Mouse (Mus musculus) CH12.LX (cell line): Measurements from ENCODE around the gene Borcs6. TPM values are rescaled to one million over a fixed set of nuclear protein-coding genes. Genes with fewer than 3 reads are reported as not detected.

Source experiments
- DNase-seq: peaks from one replicate; pipeline ENCODE4 v3.0.0-alpha.2; 2013; ENCODE audit errors: extremely low read depth
- H3K27ac ChIP-seq: 2 replicates; pipeline ENCODE4 v1.5.1; 2012; ENCODE audit warnings: low read depth, mild to moderate bottlenecking, control low read depth, moderate library complexity; ENCODE audit not compliant: insufficient read depth
- H3K27me3 ChIP-seq: replicated peaks from 2 replicates; pipeline ENCODE3; 2012; ENCODE audit warnings: inconsistent platforms
- H3K36me3 ChIP-seq, 2 experiments: replicated peaks in 1 of 2; 2 replicates each; pipeline versions ENCODE3 to v1.6.1; 2012; ENCODE audit warnings: inconsistent platforms in 1 of 2, low read length in 1 of 2, mild to moderate bottlenecking in 1 of 2, mixed read lengths in 1 of 2, moderate library complexity in 1 of 2; ENCODE audit not compliant: control insufficient read depth in 1 of 2, insufficient read depth in 1 of 2
- H3K4me1 ChIP-seq, 2 experiments: 2 replicates each; pipeline ENCODE4 v1.6.1; 2012; ENCODE audit warnings: inconsistent platforms in 1 of 2, moderate library complexity in 1 of 2; ENCODE audit not compliant: insufficient read depth in 2 of 2, control insufficient read depth in 1 of 2
- H3K4me2 ChIP-seq: 2 replicates; pipeline ENCODE4 v1.6.1; 2012; ENCODE audit warnings: low read depth, mild to moderate bottlenecking, control low read depth; ENCODE audit not compliant: poor library complexity, insufficient read depth, severe bottlenecking
- H3K4me3 ChIP-seq, 3 experiments: fragments of 150-350 bp in 1 of 3; sonication (generic) in 1 of 3; replicated peaks in 1 of 3; 2 replicates each; pipeline versions ENCODE3 to v1.5.1; 2011 to 2012; ENCODE audit warnings: low read depth in 2 of 3, low read length in 2 of 3, mild to moderate bottlenecking in 2 of 3, moderate library complexity in 2 of 3, control low read depth in 1 of 3, improper control_type of control experiment in 1 of 3, inconsistent platforms in 1 of 3, mixed read lengths in 1 of 3; ENCODE audit not compliant: poor library complexity in 1 of 3
- H3K79me2 ChIP-seq: replicated peaks from 2 replicates; pipeline ENCODE4 v1.6.1; 2012; ENCODE audit warnings: mild to moderate bottlenecking, moderate library complexity; ENCODE audit not compliant: control insufficient read depth, poor library complexity, insufficient read depth, severe bottlenecking; ENCODE audit errors: extremely low read depth
- H3K9ac ChIP-seq: 2 replicates; pipeline ENCODE4 v1.6.1; 2012; ENCODE audit warnings: low read depth, mild to moderate bottlenecking, control low read depth, moderate library complexity; ENCODE audit not compliant: insufficient read depth
- H3K9me3 ChIP-seq: replicated peaks from 2 replicates; pipeline ENCODE3; 2012; ENCODE audit warnings: low read length, inconsistent platforms, mixed read lengths
- BHLHE40 ChIP-seq: IDR thresholded peaks from 2 replicates; pipeline ENCODE4 v1.6.1; 2011; ENCODE audit warnings: mild to moderate bottlenecking, low read depth, low read length, improper control_type of control experiment
- CHD1 ChIP-seq: IDR thresholded peaks from 2 replicates; pipeline ENCODE4 v1.6.1; 2012; ENCODE audit warnings: low read depth, low read length, improper control_type of control experiment, inconsistent platforms
- CHD2 ChIP-seq: IDR thresholded peaks from 2 replicates; pipeline ENCODE4 v1.6.1; 2011; ENCODE audit warnings: low read length, improper control_type of control experiment
- CTCF ChIP-seq, 2 experiments: IDR thresholded peaks in 1 of 2; conservative IDR thresholded peaks in 1 of 2; 2 replicates each; pipeline ENCODE4 v1.5.1; 2011 to 2012; ENCODE audit warnings: low read depth in 2 of 2, low read length in 2 of 2, improper control_type of control experiment in 1 of 2, inconsistent platforms in 1 of 2, mild to moderate bottlenecking in 1 of 2, moderate library complexity in 1 of 2
- E2F4 ChIP-seq: IDR thresholded peaks from 2 replicates; pipeline ENCODE4 v1.6.1; 2011; ENCODE audit warnings: low read depth, low read length, improper control_type of control experiment; ENCODE audit not compliant: insufficient replicate concordance
- ELF1 ChIP-seq: IDR thresholded peaks from 2 replicates; pipeline ENCODE4 v1.6.1; 2014; ENCODE audit warnings: low read depth, mild to moderate bottlenecking, inconsistent platforms, low read length, improper control_type of control experiment
- EP300 ChIP-seq: IDR thresholded peaks from 2 replicates; pipeline ENCODE4 v1.6.1; 2011; ENCODE audit warnings: low read length, improper control_type of control experiment
- ETS1 ChIP-seq: conservative IDR thresholded peaks from 2 replicates; pipeline ENCODE4 v1.6.1; 2012; ENCODE audit warnings: low read depth, mild to moderate bottlenecking, inconsistent platforms, low read length, improper control_type of control experiment, moderate library complexity
- GABPA ChIP-seq: IDR thresholded peaks from 2 replicates; pipeline ENCODE4 v1.6.1; 2012; ENCODE audit warnings: low read depth, low read length, improper control_type of control experiment, inconsistent platforms; ENCODE audit not compliant: insufficient replicate concordance
- HCFC1 ChIP-seq: IDR thresholded peaks from 2 replicates; pipeline ENCODE4 v1.6.1; 2012; ENCODE audit warnings: low read depth, mild to moderate bottlenecking, inconsistent platforms, low read length, improper control_type of control experiment
- IRF4 ChIP-seq: IDR thresholded peaks from 2 replicates; pipeline ENCODE4 v1.6.1; 2014; ENCODE audit warnings: low read depth, mild to moderate bottlenecking, inconsistent platforms, low read length, improper control_type of control experiment
- JUN ChIP-seq: IDR thresholded peaks from 2 replicates; pipeline ENCODE4 v1.6.1; 2011; ENCODE audit warnings: low read depth, mild to moderate bottlenecking, low read length, improper control_type of control experiment, moderate library complexity; ENCODE audit not compliant: insufficient read depth
- JUND ChIP-seq: conservative IDR thresholded peaks from 2 replicates; pipeline ENCODE4 v1.6.1; 2011; ENCODE audit warnings: low read depth, low read length, improper control_type of control experiment
- KAT2A ChIP-seq: IDR thresholded peaks from 2 replicates; pipeline ENCODE4 v1.6.1; 2012; ENCODE audit warnings: low read length, improper control_type of control experiment, inconsistent platforms; ENCODE audit not compliant: insufficient replicate concordance
- MAFK ChIP-seq: IDR thresholded peaks from 2 replicates; pipeline ENCODE4 v1.6.1; 2011; ENCODE audit warnings: low read length, improper control_type of control experiment; ENCODE audit not compliant: insufficient replicate concordance
- MAX ChIP-seq: IDR thresholded peaks from 2 replicates; pipeline ENCODE4 v1.6.1; 2011; ENCODE audit warnings: low read length, improper control_type of control experiment
- MAZ ChIP-seq: IDR thresholded peaks from 2 replicates; pipeline ENCODE4 v1.6.1; 2012; ENCODE audit warnings: low read depth, mild to moderate bottlenecking, inconsistent platforms, low read length, improper control_type of control experiment, moderate library complexity
- MEF2A ChIP-seq: IDR thresholded peaks from 2 replicates; pipeline ENCODE4 v1.6.1; 2014; ENCODE audit warnings: low read depth, mild to moderate bottlenecking, inconsistent platforms, low read length, improper control_type of control experiment, borderline replicate concordance
- MXI1 ChIP-seq: IDR thresholded peaks from 2 replicates; pipeline ENCODE4 v1.6.1; 2011; ENCODE audit warnings: mild to moderate bottlenecking, low read depth, low read length, improper control_type of control experiment
- MYC ChIP-seq: IDR thresholded peaks from 2 replicates; pipeline ENCODE4 v1.6.1; 2011; ENCODE audit warnings: low read depth, mild to moderate bottlenecking, improper control_type of control experiment, low read length
- NELFE ChIP-seq: IDR thresholded peaks from 2 replicates; pipeline ENCODE4 v1.6.1; 2011; ENCODE audit warnings: low read depth, low read length, improper control_type of control experiment
- NRF1 ChIP-seq: IDR thresholded peaks from 2 replicates; pipeline ENCODE4 v1.6.1; 2014; ENCODE audit warnings: low read depth, mild to moderate bottlenecking, inconsistent platforms, low read length, improper control_type of control experiment, moderate library complexity
- PAX5 ChIP-seq: IDR thresholded peaks from 2 replicates; pipeline ENCODE4 v1.6.1; 2012; ENCODE audit warnings: low read length, inconsistent platforms, mixed read lengths
- POLR2A ChIP-seq: IDR thresholded peaks from 2 replicates; pipeline ENCODE4 v1.6.1; 2011; ENCODE audit warnings: low read depth, mild to moderate bottlenecking, improper control_type of control experiment, low read length
- POLR2AphosphoS2 ChIP-seq: IDR thresholded peaks from 2 replicates; pipeline ENCODE4 v1.6.1; 2011; ENCODE audit warnings: low read depth, low read length, improper control_type of control experiment
- RAD21 ChIP-seq: IDR thresholded peaks from 2 replicates; pipeline ENCODE4 v1.6.1; 2011; ENCODE audit warnings: low read depth, mild to moderate bottlenecking, low read length, improper control_type of control experiment, moderate library complexity
- RCOR1 ChIP-seq: conservative IDR thresholded peaks from 2 replicates; pipeline ENCODE4 v1.6.1; 2012; ENCODE audit warnings: low read depth, mild to moderate bottlenecking, inconsistent platforms, low read length, improper control_type of control experiment
- SIN3A ChIP-seq: IDR thresholded peaks from 2 replicates; pipeline ENCODE4 v1.6.1; 2012; ENCODE audit warnings: low read length, improper control_type of control experiment, inconsistent platforms
- SMC3 ChIP-seq: IDR thresholded peaks from 2 replicates; pipeline ENCODE4 v1.6.1; 2011; ENCODE audit warnings: low read depth, low read length, improper control_type of control experiment
- TBP ChIP-seq: conservative IDR thresholded peaks from 2 replicates; pipeline ENCODE4 v1.6.1; 2011; ENCODE audit warnings: low read depth, low read length, improper control_type of control experiment
- TCF12 ChIP-seq: IDR thresholded peaks from 2 replicates; pipeline ENCODE4 v1.6.1; 2014; ENCODE audit warnings: low read depth, mild to moderate bottlenecking, inconsistent platforms, low read length, improper control_type of control experiment
- UBTF ChIP-seq: IDR thresholded peaks from 2 replicates; pipeline ENCODE4 v1.6.1; 2012; ENCODE audit warnings: low read depth, mild to moderate bottlenecking, inconsistent platforms, low read length, improper control_type of control experiment, moderate library complexity
- USF1 ChIP-seq: IDR thresholded peaks from 2 replicates; pipeline ENCODE4 v1.6.1; 2014; ENCODE audit warnings: low read depth, mild to moderate bottlenecking, inconsistent platforms, low read length, improper control_type of control experiment
- USF2 ChIP-seq: conservative IDR thresholded peaks from 2 replicates; pipeline ENCODE4 v1.6.1; 2011; ENCODE audit warnings: low read depth, low read length, improper control_type of control experiment
- ZC3H11A ChIP-seq: IDR thresholded peaks from 2 replicates; pipeline ENCODE4 v1.6.1; 2012; ENCODE audit warnings: low read depth, mild to moderate bottlenecking, inconsistent platforms, low read length, improper control_type of control experiment
- ZKSCAN1 ChIP-seq: IDR thresholded peaks from 2 replicates; pipeline ENCODE4 v1.6.1; 2012; ENCODE audit warnings: low read depth, inconsistent platforms, low read length, improper control_type of control experiment, borderline replicate concordance
- ZMIZ1 ChIP-seq: IDR thresholded peaks from 2 replicates; pipeline ENCODE4 v1.6.1; 2012; ENCODE audit warnings: low read depth, mild to moderate bottlenecking, inconsistent platforms, low read length, improper control_type of control experiment
- ZNF384 ChIP-seq: IDR thresholded peaks from 2 replicates; pipeline ENCODE4 v1.6.1; 2012; ENCODE audit warnings: low read depth, low read length, improper control_type of control experiment, inconsistent platforms
- dilution Hi-C: fragments of 300-500 bp; cut with MboI; formaldehyde crosslinking; loops from 2 replicates; pipeline ENCODE4 v1.14.3; 2020; ENCODE audit warnings: low sequenced_read_pairs; ENCODE audit not compliant: extremely low pct_unique_long_range_greater_than_20kb, extremely low pct_ligation_motif_present
- in situ Hi-C: fragments of 300-500 bp; cut with MboI; formaldehyde crosslinking; loops from 3 replicates; pipeline ENCODE4 v1.14.3; 2019; ENCODE audit warnings: low sequenced_read_pairs, low pct_ligation_motif_present, low pct_unique_long_range_greater_than_20kb, mixed read lengths
- polyA plus RNA-seq: library from polyadenylated mRNA; unstranded; fragments of >175 nt; gene quantifications from 2 replicates; pipeline ENCODE4 v1.2.1, GENCODE M21; 2012; ENCODE audit warnings: low read depth; ENCODE audit not compliant: insufficient read length
- total RNA-seq, 2 experiments: library from RNA; depleted of rRNA; stranded (reverse); fragments of 300-350 nt in 1 of 2; fragments of >200 nt in 1 of 2; gene quantifications; 2 replicates each; pipeline ENCODE4 v1.2.3; 2012 to 2014

The Borcs6 gene
- total and polyA plus RNA-seq, 3 experiments = 5.4 to 11.1 (median 7.3) TPM

DNA sequence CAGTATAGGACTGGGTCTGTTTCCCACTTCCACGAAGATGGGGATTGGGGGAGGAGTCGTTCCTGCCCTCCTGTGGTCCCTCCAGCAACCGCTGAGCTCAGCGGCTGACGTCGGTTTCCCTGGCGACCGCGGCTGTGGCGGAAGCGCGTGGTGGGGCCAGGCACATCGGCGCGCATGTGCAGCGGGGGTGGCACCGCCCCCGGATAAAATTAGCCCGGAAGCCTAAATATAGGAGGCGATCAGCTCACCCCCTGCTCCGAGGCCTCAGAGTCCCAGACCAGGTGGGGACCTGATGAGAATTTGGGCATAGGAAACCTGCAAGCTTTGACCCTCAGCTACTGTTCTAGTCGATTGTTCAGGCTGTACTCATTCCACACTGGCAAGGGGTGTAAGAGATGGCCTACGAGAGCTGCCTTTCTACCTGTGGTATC lies 40.4 kb downstream of the Borcs6 start:
- dilution Hi-C loops = no loop called here
- H3K4me3 ChIP-seq = peak overlapping the region; percentile 67 to 94 (median 75)
- H3K9me3 ChIP-seq = no peaks in the 10 kb centered on the region
- H3K9ac ChIP-seq = peak overlapping the region; percentile 76
- H3K4me2 ChIP-seq = peak overlapping the region; percentile 93
- in situ Hi-C loops = loop anchor here (25.0 kb wide), 1 partner anchor 912 kb away; the partner anchor contains the start of genes Acadvl, Dlg4 and Dvl2
- H3K79me2 ChIP-seq = peaks cover 22% of the 10 kb centered on the region
- H3K27me3 ChIP-seq = peaks cover 6% of the 10 kb centered on the region
- H3K27ac ChIP-seq = peak overlapping the region; percentile 80
- peaks cover 20 to 56% of the 10 kb centered on the region in 2 experiments for H3K4me1 ChIP-seq
- peaks cover 42 to 44% of the 10 kb centered on the region in 2 experiments for H3K36me3 ChIP-seq
- DNase-seq = peak; percentile 98
- no peak for TF ChIP-seq ZKSCAN1
- no peak for TF ChIP-seq USF2
- peak; percentile 84 for TF ChIP-seq NELFE
- TF ChIP-seq CHD1 = peak; percentile 87; the same call in 1 of the 2 replicates
- TF ChIP-seq ELF1 = peak; percentile 95
- TF ChIP-seq MAFK = no peak
- no peak for TF ChIP-seq ZC3H11A
- peak; percentile 60; the same call in 1 of the 2 replicates for TF ChIP-seq EP300
- no peak for TF ChIP-seq JUN
- TF ChIP-seq GABPA = no peak
- no peak; the same call in 1 of the 2 replicates for TF ChIP-seq CHD2
- TF ChIP-seq UBTF = no peak
- no peak; the same call in 1 of the 2 replicates for TF ChIP-seq USF1
- peak; percentile 68 for TF ChIP-seq HCFC1
- TF ChIP-seq MXI1 = peak; percentile 99
- TF ChIP-seq CTCF (conservative IDR thresholded peaks at IDR 0.05 in 1 of 2, IDR thresholded peaks at IDR 0.05 in 1 of 2; ENCODE audit: low read depth in 2 of 2, low read length in 2 of 2) = no peak
- 0 out of 2 replicates have a peak, but pooled peaks have one; percentile 37 for TF ChIP-seq KAT2A
- TF ChIP-seq JUND = 0 out of 2 replicates have a peak, but pooled peaks have one; percentile 38
- no peak for TF ChIP-seq E2F4
- peak; percentile 82 for TF ChIP-seq BHLHE40
- TF ChIP-seq ZMIZ1 = peak; percentile 89; the same call in 1 of the 2 replicates
- peak; percentile 95 for TF ChIP-seq SIN3A
- TF ChIP-seq PAX5 = no peak
- TF ChIP-seq POLR2AphosphoS2 = peak; percentile 77; the same call in 1 of the 2 replicates
- TF ChIP-seq POLR2A = peak; percentile 87
- peak; percentile 75 for TF ChIP-seq TCF12
- TF ChIP-seq MAZ = peak; percentile 62; the same call in 1 of the 2 replicates
- no peak for TF ChIP-seq ZNF384
- TF ChIP-seq MAX = peak; percentile 76
- TF ChIP-seq TBP = peak; percentile 89
- peak; percentile 99 for TF ChIP-seq MEF2A
- TF ChIP-seq RAD21 = no peak; the same call in 1 of the 2 replicates
- peak; percentile 49 for TF ChIP-seq MYC
- TF ChIP-seq NRF1 = peak; percentile 98
- peak; percentile 89 for TF ChIP-seq ETS1
- no peak for TF ChIP-seq SMC3
- peak; percentile 64 for TF ChIP-seq IRF4
- peak; percentile 84 for TF ChIP-seq RCOR1
- TF ChIP-seq, all 38 proteins: peak for 23
